Mouse (Mus musculus) hindbrain, embryonic 13.5 days (tissue): ENCODE data around the gene Naa60. TPM values are rescaled to one million over a fixed set of nuclear protein-coding genes. Genes with fewer than 3 reads are reported as not detected.

Experiments used
- ATAC-seq: fragments of 200-750 bp; cut with Nextera tagmentation; 2 replicates; pipeline ENCODE4 v1.8.0; 2017; ENCODE audit warnings: moderate TSS enrichment; ENCODE audit not compliant: low FRiP score
- H3K27ac ChIP-seq: fragments of 300-500 bp; sonication (generic); 2 replicates; pipeline ENCODE4 v1.5.1; 2015; ENCODE audit warnings: inconsistent platforms, mild to moderate bottlenecking, moderate library complexity
- H3K27me3 ChIP-seq: fragments of 300-500 bp; sonication (generic); 2 replicates; pipeline ENCODE4 v1.6.1; 2015; ENCODE audit warnings: mild to moderate bottlenecking, inconsistent platforms
- H3K36me3 ChIP-seq: fragments of 300-500 bp; sonication (generic); 2 replicates; pipeline ENCODE4 v1.6.1; 2015; ENCODE audit warnings: mild to moderate bottlenecking, inconsistent platforms
- H3K4me1 ChIP-seq: fragments of 300-500 bp; sonication (generic); replicated peaks from 2 replicates; pipeline ENCODE4 v1.6.1; 2015; ENCODE audit warnings: inconsistent platforms
- H3K4me2 ChIP-seq: fragments of 300-500 bp; sonication (generic); 2 replicates; pipeline ENCODE4 v1.6.1; 2015; ENCODE audit warnings: inconsistent platforms, mild to moderate bottlenecking, moderate library complexity
- H3K4me3 ChIP-seq: fragments of 300-500 bp; sonication (generic); 2 replicates; pipeline ENCODE4 v1.5.1; 2015; ENCODE audit warnings: mild to moderate bottlenecking, inconsistent platforms
- H3K9ac ChIP-seq: fragments of 300-500 bp; sonication (generic); 2 replicates; pipeline ENCODE4 v1.6.1; 2015; ENCODE audit warnings: mild to moderate bottlenecking, inconsistent platforms
- H3K9me3 ChIP-seq: fragments of 300-500 bp; sonication (generic); 2 replicates; pipeline ENCODE4 v1.6.1; 2016; ENCODE audit warnings: inconsistent platforms
- WGBS: fragments of 180-500 bp; shearing (Covaris S2); methylation state at CpG from one replicate; pipeline ENCODE4 v1.1.7; 2015; 5-methylcytosine and 5-hydroxymethylcytosine counted together
- microRNA-seq: library from miRNA; unstranded; fragments of <30 nt; microRNA quantifications from one replicate; pipeline ENCODE4, GENCODE M21; 2016
- polyA plus RNA-seq: library from polyadenylated mRNA; unstranded; fragments of >200 nt; fragmentation: Nextera tagmentation; extraction: Ambion mirVana; gene quantifications from 2 replicates; pipeline ENCODE4 v1.2.1, GENCODE M21; 2015

Naa60 gene
- polyA plus RNA-seq, 1 experiment from 2014 or later = 83.1 TPM

- no peak for ATAC-seq
- no peak overlapping the region for H3K27ac ChIP-seq
- H3K4me1 ChIP-seq = no peaks in the 10 kb centered on the region
- no peaks in the 10 kb centered on the region for H3K27me3 ChIP-seq
- 93% methylated on average over 4 of the region's 4 CpGs for WGBS
- H3K9me3 ChIP-seq = no peaks in the 10 kb centered on the region
- H3K4me2 ChIP-seq = no peak overlapping the region
- H3K36me3 ChIP-seq = peaks cover 89% of the 10 kb centered on the region
- H3K9ac ChIP-seq = no peak overlapping the region
- H3K4me3 ChIP-seq = no peak overlapping the region
Measured at GRCm38 (mm10) chr16:3934701-3935100, 62.5 kb downstream of the Naa60 start.

- no peak overlapping the region for H3K4me2 ChIP-seq
- H3K9ac ChIP-seq = no peak overlapping the region
- no peaks in the 10 kb centered on the region for H3K4me1 ChIP-seq
- WGBS = 92% methylated on average over 1 of the region's 1 CpGs
- ATAC-seq = no peak
- H3K9me3 ChIP-seq = no peaks in the 10 kb centered on the region
- no peaks in the 10 kb centered on the region for H3K27me3 ChIP-seq
- no peak overlapping the region for H3K4me3 ChIP-seq
- H3K36me3 ChIP-seq = 0 out of 2 replicates have a peak, but pooled peaks cover 5% of the 10 kb centered on the region
- H3K27ac ChIP-seq = no peak overlapping the region
Measured at GRCm38 (mm10) chr16:3951141-3951540, 79.0 kb downstream of the Naa60 start.

Small RNA genes within 50 kb of the gene (microRNA-seq; reads per million reads assigned to microRNA genes)
- gene Gm23493 = not detected

Other genes starting within 250 kb of the Naa60 start
- gene Mefv, start 154.3 kb upstream of the Naa60 start, polyA plus RNA-seq = not detected in 2 replicates
- 50.5 and 60.1 TPM in 2 replicates for gene Zfp263, start 128.3 kb upstream of the Naa60 start, polyA plus RNA-seq
- gene Olfr15, start 41.5 kb upstream of the Naa60 start, polyA plus RNA-seq = not detected in 2 replicates
- gene Zfp174, start 25.1 kb upstream of the Naa60 start, polyA plus RNA-seq = 2.0 TPM in 2 replicates
- 14.2 and 18.4 TPM in 2 replicates for gene Zfp597, start 12.2 kb downstream of the Naa60 start, polyA plus RNA-seq
- 5.1 and 6.3 TPM in 2 replicates for gene Gm20695, start 12.3 kb downstream of the Naa60 start, polyA plus RNA-seq
- gene 1700037C18Rik, start 36.3 kb downstream of the Naa60 start, polyA plus RNA-seq = 9.9 and 11.9 TPM in 2 replicates
- 34.4 and 35.8 TPM in 2 replicates for gene Cluap1, start 36.4 kb downstream of the Naa60 start, polyA plus RNA-seq
- 0.74 and 1.1 TPM in 2 replicates for gene Nlrc3, start 104.3 kb downstream of the Naa60 start, polyA plus RNA-seq
- 21.5 and 23.3 TPM in 2 replicates for gene Slx4, start 131.4 kb downstream of the Naa60 start, polyA plus RNA-seq
- 5.3 and 7.2 TPM in 2 replicates for gene Dnase1, start 164.6 kb downstream of the Naa60 start, polyA plus RNA-seq
- 47.2 and 48.7 TPM in 2 replicates for gene Trap1, start 205.5 kb downstream of the Naa60 start, polyA plus RNA-seq